Comparison of ENCODE assay signal across 18 mouse cellular contexts in genomic region chr15:77406370-77406769, GRCm38 (mm10). TPM values are rescaled to one million over a fixed set of nuclear protein-coding genes. Genes with fewer than 3 reads are reported as not detected.
DNase-seq lines count a peak whose midpoint lies in the region; ATAC-seq and TF ChIP-seq lines count a peak whose summit lies in the region.
"Not testable (repeated sequence)": the region's sequence is repeated elsewhere in the genome, so short reads cannot be mapped to it uniquely, and the experiment has no call there.
"Had no signal": no experiment of that assay in that cellular context is flagged by ENCODE, and none has a peak within 500 bp of the region (broad histone marks: within the 10 kb centered on the region; RNA-seq: fewer than 3 reads in every experiment).

No protein-coding gene starts in this region.

- not testable (repeated sequence) for H3K9me3 ChIP-seq in heart, embryonic 16.5 days (replicated peaks; ENCODE audit: control insufficient read depth, low read length)

- intact Hi-C loops in left cerebral cortex, postnatal 14 days (cut with DNase I) = not testable (repeated sequence)

- not testable (repeated sequence) for H3K4me1 ChIP-seq in heart, embryonic 16.5 days (ENCODE audit: control insufficient read depth, insufficient read depth, low read length)

- not testable (repeated sequence) for H3K36me3 ChIP-seq in C2C12 (ENCODE audit: control insufficient read depth, insufficient read depth); heart, embryonic 16.5 days (ENCODE audit: control insufficient read depth, insufficient read depth)

- not testable (repeated sequence) for TF ChIP-seq CTCF in C2C12 (IDR thresholded peaks at IDR 0.05; ENCODE audit: control insufficient read depth, insufficient read depth, insufficient read length); Patski (IDR thresholded peaks at IDR 0.05)

- not testable (repeated sequence) for H3K79me3 ChIP-seq in C2C12 (ENCODE audit: low read depth)

- H3ac ChIP-seq in C2C12 (ENCODE audit: control insufficient read depth, insufficient read length, low read depth) = not testable (repeated sequence)

- POLR2A ChIA-PET in Patski (lab: Charles Lee) = not testable (repeated sequence)

- CTCF ChIA-PET in Patski (lab: Charles Lee) = not testable (repeated sequence)

- WGBS in heart, embryonic 16.5 days = 34% methylated on average over 10 of the region's 10 CpGs

- not testable (repeated sequence) for DNase-seq in Patski (ENCODE audit: low read depth, low spot score)
- DNase-seq in cerebellum, postnatal 14 days = peak; percentile 70 to 83
- peak; percentile 3 to 46 for DNase-seq in left cerebral cortex, postnatal 14 days (ENCODE audit: low spot score in 2 of 2)
- peak; percentile 46 to 61 for DNase-seq in spleen, postnatal 36 days (ENCODE audit: low spot score in 2 of 2)
- DNase-seq in thymus, postnatal 36 days = peak; percentile 65 to 76

- not testable (repeated sequence) for H3K27ac ChIP-seq in heart, embryonic 16.5 days (ENCODE audit: low read length)

- not testable (repeated sequence) for H3K9ac ChIP-seq in heart, embryonic 16.5 days (ENCODE audit: low read length)

- peak overlapping the region; percentile 18 for H3K4me3 ChIP-seq in C2C12 (ENCODE audit: insufficient read depth, poor library complexity, severe bottlenecking)
- H3K4me3 ChIP-seq in heart, embryonic 16.5 days (ENCODE audit: low read length) = not testable (repeated sequence)

- in situ Hi-C loops in Patski (cut with MboI; ENCODE audit: low pct_unique_long_range_greater_than_20kb) = loop anchor here (25.0 kb wide), 1 partner anchor 581 kb away; no protein-coding TSS in a partner anchor

- peak; percentile 29 for ATAC-seq in Patski
- ATAC-seq in heart, embryonic 16.5 days (replicated peaks; ENCODE audit: extremely low read depth, insufficient read depth, low FRiP score) = peak; percentile 52
- peak; percentile 49; the same call in 1 of the 2 replicates for ATAC-seq in megakaryocyte, adult 5-6 weeks (ENCODE audit: poor library complexity, severe bottlenecking)

- not testable (repeated sequence) for H3K27me3 ChIP-seq in C2C12 (ENCODE audit: control insufficient read depth, insufficient read depth, insufficient read length); Patski; heart, embryonic 16.5 days (ENCODE audit: control insufficient read depth, insufficient read depth, low read length)

- H3K79me2 ChIP-seq in C2C12 (ENCODE audit: control insufficient read depth, insufficient read depth) = not testable (repeated sequence)

- H3K4me2 ChIP-seq in heart, embryonic 16.5 days (ENCODE audit: low read depth, low read length) = not testable (repeated sequence)

TF ChIP-seq in C2C12, 6 proteins besides CTCF, POLR2A, EP300 and RAD21:
- TF ChIP-seq USF1 (IDR thresholded peaks at IDR 0.05; ENCODE audit: low read depth) = peak; percentile 44

RNA-seq across cellular contexts. Expression of gene Apol9a, which starts 4.6 kb away (rescaled TPM):
- polyA plus RNA-seq in C2C12 (2012; fragmentation: generic; extraction: Trizol) (18.1 TPM), Patski (2021) (0.12 TPM)
- 0.60 and 0.64 TPM in 2 replicates for polyA plus RNA-seq in heart, embryonic 16.5 days (2015; fragmentation: Nextera tagmentation; extraction: Ambion mirVana)
- under 1 TPM in 1 of 2 experiments, not detected in 1; 0.23 TPM for total RNA-seq in left cerebral cortex, postnatal 14 days (2021)
- total RNA-seq in megakaryocyte, adult 5-6 weeks (2015) = not detected in 2 replicates
- total RNA-seq in megakaryocyte, adult 5-6 weeks (2017) = 0.04 TPM in 1 of 2 replicates, not detected in the other
- total RNA-seq: gastrocnemius, postnatal 4 days; layer of hippocampus, postnatal 14 days had no signal
- polyA plus RNA-seq: embryonic facial prominence, embryonic 12.5 days; kidney, embryonic 14.5 days; limb, embryonic 15.5 days; liver, embryonic 16.5 days; midbrain, embryonic 13.5 days had no signal

RNA-seq across cellular contexts. Expression of gene Apol7a, which starts 7.5 kb away (rescaled TPM):
- polyA plus RNA-seq in C2C12 (2012; fragmentation: generic; extraction: Trizol) = 0.27 TPM
- not detected for polyA plus RNA-seq in Patski (2021)
- 0.19 and 0.39 TPM in 2 replicates for polyA plus RNA-seq in heart, embryonic 16.5 days (2015; fragmentation: Nextera tagmentation; extraction: Ambion mirVana)
- total RNA-seq in left cerebral cortex, postnatal 14 days (2021) = under 1 TPM; 0.48 to 0.68 TPM
- total RNA-seq in megakaryocyte, adult 5-6 weeks (2015) = not detected in 2 replicates
- not detected in 2 replicates for total RNA-seq in megakaryocyte, adult 5-6 weeks (2017)
- total RNA-seq: layer of hippocampus, postnatal 14 days had no signal
- polyA plus RNA-seq: embryonic facial prominence, embryonic 12.5 days; forebrain, embryonic 16.5 days; hindbrain, embryonic 11.5 days; kidney, embryonic 14.5 days; midbrain, embryonic 13.5 days had no signal

RNA-seq across cellular contexts. Expression of gene Apol7b, which starts 40.9 kb away (rescaled TPM):
- polyA plus RNA-seq in C2C12 (2012; fragmentation: generic; extraction: Trizol) (not detected), Patski (2021) (not detected)
- polyA plus RNA-seq in heart, embryonic 16.5 days (2015; fragmentation: Nextera tagmentation; extraction: Ambion mirVana) = not detected in 2 replicates
- under 1 TPM in 1 of 2 experiments, not detected in 1; 0.33 TPM for total RNA-seq in left cerebral cortex, postnatal 14 days (2021)
- total RNA-seq in megakaryocyte, adult 5-6 weeks (2015) = 0.54 TPM in 1 of 2 replicates, not detected in the other
- total RNA-seq in megakaryocyte, adult 5-6 weeks (2017) = 4.8 TPM in 1 of 2 replicates, not detected in the other
- total RNA-seq: layer of hippocampus, postnatal 14 days had no signal
- polyA plus RNA-seq: embryonic facial prominence, embryonic 12.5 days; forebrain, embryonic 16.5 days; heart, embryonic 11.5 days; hindbrain, embryonic 11.5 days; kidney, embryonic 14.5 days; limb, embryonic 15.5 days; liver, embryonic 16.5 days; midbrain, embryonic 13.5 days had no signal

Comparison
In these comparisons a context has a peak if more than half of its experiments do, and no peak if none do; other contexts are left out.
1. RNA of gene Apol9a, which starts 4.6 kb away (polyA plus RNA-seq): 18.1 TPM in C2C12 (single experiment); 0.60 to 0.64 TPM in heart, embryonic 16.5 days and 0.12 TPM in Patski (single experiment); every median in the first group is over 10 times any median in the second.
2. Peak in every context shown above with its lines, with median percentiles within 50 percentile points of each other: ATAC-seq.